Mouse (Mus musculus) forebrain, embryonic 11.5 days (tissue): ENCODE data around the gene Syt16. TPM values are rescaled to one million over a fixed set of nuclear protein-coding genes. Genes with fewer than 3 reads are reported as not detected.

Experiments
- ATAC-seq: fragments of 200-750 bp; cut with Nextera tagmentation; replicated peaks from 2 replicates; pipeline ENCODE4 v1.8.0; 2017; ENCODE audit warnings: moderate TSS enrichment; ENCODE audit not compliant: low FRiP score
- DNase-seq: peaks from one replicate; pipeline ENCODE4 v3.0.0-alpha.2; 2017; ENCODE audit warnings: low spot score
- H3K27ac ChIP-seq: fragments of 300-500 bp; sonication (generic); 2 replicates; pipeline ENCODE4 v1.5.1; 2014; ENCODE audit warnings: low read depth, low read length
- H3K27me3 ChIP-seq: fragments of 300-500 bp; sonication (generic); 2 replicates; pipeline ENCODE4 v1.6.1; 2014; ENCODE audit warnings: mild to moderate bottlenecking, low read length, mixed read lengths; ENCODE audit not compliant: control insufficient read depth, insufficient read depth
- H3K36me3 ChIP-seq: fragments of 300-500 bp; sonication (generic); 2 replicates; pipeline ENCODE4 v1.6.1; 2014; ENCODE audit warnings: mild to moderate bottlenecking, low read length, moderate library complexity, mixed read lengths; ENCODE audit not compliant: control insufficient read depth, insufficient read depth
- H3K4me1 ChIP-seq: fragments of 300-500 bp; sonication (generic); replicated peaks from 2 replicates; pipeline ENCODE4 v1.6.1; 2014; ENCODE audit warnings: low read length, mixed read lengths; ENCODE audit not compliant: control insufficient read depth, insufficient read depth
- H3K4me2 ChIP-seq: fragments of 300-500 bp; sonication (generic); 2 replicates; pipeline ENCODE4 v1.6.1; 2014; ENCODE audit warnings: low read depth, mild to moderate bottlenecking, low read length, moderate library complexity, mixed read lengths; ENCODE audit not compliant: severe bottlenecking
- H3K4me3 ChIP-seq: fragments of 300-500 bp; sonication (generic); 2 replicates; pipeline ENCODE4 v1.5.1; 2014; ENCODE audit warnings: low read depth, low read length
- H3K9ac ChIP-seq: fragments of 300-500 bp; sonication (generic); 2 replicates; pipeline ENCODE4 v1.6.1; 2014; ENCODE audit warnings: low read length
- H3K9me3 ChIP-seq: fragments of 300-500 bp; sonication (generic); 2 replicates; pipeline ENCODE4 v1.6.1; 2016; ENCODE audit warnings: low read length, mixed read lengths; ENCODE audit not compliant: control insufficient read depth
- WGBS: fragments of 180-500 bp; shearing (Covaris S2); extraction: QIAGEN DNeasy Blood & Tissue Kit; methylation state at CpG from one replicate; pipeline ENCODE4 v1.1.7; 2014; 5-methylcytosine and 5-hydroxymethylcytosine counted together
- polyA plus RNA-seq: library from polyadenylated mRNA; unstranded; fragments of >200 nt; fragmentation: Nextera tagmentation; extraction: Ambion mirVana; gene quantifications from 2 replicates; pipeline ENCODE4 v1.2.1, GENCODE M21; 2014

Syt16 gene
- polyA plus RNA-seq, 1 experiment from 2014 or later, result 4.9 TPM

- H3K27me3 ChIP-seq, result no peaks in the 10 kb centered on the region
- no peak overlapping the region for H3K9ac ChIP-seq
- WGBS, result 81% methylated on average over 4 of the region's 4 CpGs
Observed at GRCm38 (mm10) chr12:74076091-74076490, 78.6 kb downstream of the Syt16 start.

GRCm38 (mm10) chr12:74081122-74081521, 83.7 kb downstream of the Syt16 start:
- DNase-seq, result no peak
- H3K4me2 ChIP-seq, result no peak overlapping the region
- no peak overlapping the region for H3K9ac ChIP-seq
- no peaks in the 10 kb centered on the region for H3K4me1 ChIP-seq
- no peak overlapping the region for H3K4me3 ChIP-seq
- no peaks in the 10 kb centered on the region for H3K27me3 ChIP-seq
- no peaks in the 10 kb centered on the region for H3K36me3 ChIP-seq
- no peak for ATAC-seq
- WGBS, result 92% methylated on average over 3 of the region's 3 CpGs
- no peak overlapping the region for H3K27ac ChIP-seq
- H3K9me3 ChIP-seq, result no peaks in the 10 kb centered on the region

More at GRCm38 (mm10) chr12:74076091-74076490, 78.6 kb downstream of the Syt16 start:
- H3K4me2 ChIP-seq, result no peak overlapping the region
- H3K4me3 ChIP-seq, result no peak overlapping the region
- H3K9me3 ChIP-seq, result no peaks in the 10 kb centered on the region
- DNase-seq, result no peak
- no peak for ATAC-seq
- H3K36me3 ChIP-seq, result no peaks in the 10 kb centered on the region
- no peaks in the 10 kb centered on the region for H3K4me1 ChIP-seq
- H3K27ac ChIP-seq, result no peak overlapping the region

GRCm38 (mm10) chr12:74084389-74084788, 86.9 kb downstream of the Syt16 start:
- Histone ChIP-seq H3K9ac (no peak overlapping the region), H3K4me1 (peaks cover 3% of the 10 kb centered on the region; the same call in 1 of the 2 replicates), H3K27ac (no peak overlapping the region), H3K9me3 (no peaks in the 10 kb centered on the region), H3K4me3 (no peak overlapping the region), H3K36me3 (no peaks in the 10 kb centered on the region), H3K27me3 (no peaks in the 10 kb centered on the region), H3K4me2 (no peak overlapping the region)
- WGBS, result 92% methylated on average over 5 of the region's 5 CpGs
- DNase-seq (no peak), ATAC-seq (no peak)

GRCm38 (mm10) chr12:74087086-74087485, 89.6 kb downstream of the Syt16 start:
- H3K9me3 ChIP-seq, result no peaks in the 10 kb centered on the region
- H3K36me3 ChIP-seq, result no peaks in the 10 kb centered on the region
- WGBS, result 55% methylated on average over 8 of the region's 8 CpGs
- H3K4me3 ChIP-seq, result no peak overlapping the region
- no peaks in the 10 kb centered on the region for H3K27me3 ChIP-seq
- H3K27ac ChIP-seq, result no peak overlapping the region
- no peak for DNase-seq
- no peak for ATAC-seq
- H3K4me1 ChIP-seq, result peaks cover 3% of the 10 kb centered on the region; the same call in 1 of the 2 replicates
- no peak overlapping the region for H3K9ac ChIP-seq
- no peak overlapping the region for H3K4me2 ChIP-seq

- Histone ChIP-seq H3K27me3 (no peaks in the 10 kb centered on the region), H3K4me2 (no peak overlapping the region), H3K36me3 (no peaks in the 10 kb centered on the region), H3K4me3 (no peak overlapping the region), H3K9ac (no peak overlapping the region), H3K27ac (no peak overlapping the region), H3K4me1 (peaks cover 3% of the 10 kb centered on the region; the same call in 1 of the 2 replicates), H3K9me3 (no peaks in the 10 kb centered on the region)
- no peak for ATAC-seq
- 97% methylated on average over 1 of the region's 1 CpGs for WGBS
- DNase-seq, result no peak
Observed at GRCm38 (mm10) chr12:74089342-74090131, 92.1 kb downstream of the Syt16 start.

DNA sequence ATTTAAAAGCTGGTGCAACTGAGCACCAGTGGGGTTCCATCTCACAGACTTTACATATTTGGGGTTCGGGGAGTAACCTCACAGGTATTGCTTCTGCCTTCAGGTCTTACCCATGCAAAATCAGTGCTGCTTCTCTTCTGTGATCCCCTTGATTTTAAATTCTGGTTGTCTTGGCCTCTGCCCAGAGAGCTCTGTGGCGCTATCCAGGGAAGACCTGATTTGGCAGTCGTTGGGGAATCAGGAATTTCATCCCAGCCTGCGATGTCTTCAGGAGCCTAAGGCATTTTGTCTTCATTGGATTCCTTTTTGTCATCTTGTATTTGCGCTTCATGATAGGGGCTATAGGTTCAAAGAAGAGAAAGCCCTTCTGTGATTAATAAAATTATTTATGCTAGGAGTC, 95.1 kb downstream of the Syt16 start:
- H3K27ac ChIP-seq, result no peak overlapping the region
- DNase-seq, result no peak
- no peak overlapping the region for H3K9ac ChIP-seq
- H3K4me1 ChIP-seq, result no peaks in the 10 kb centered on the region
- no peak for ATAC-seq
- WGBS, result 78% methylated on average over 5 of the region's 5 CpGs
- no peak overlapping the region for H3K4me3 ChIP-seq
- no peaks in the 10 kb centered on the region for H3K27me3 ChIP-seq
- H3K9me3 ChIP-seq, result no peaks in the 10 kb centered on the region
- no peak overlapping the region for H3K4me2 ChIP-seq
- no peaks in the 10 kb centered on the region for H3K36me3 ChIP-seq

GRCm38 (mm10) chr12:74093110-74093509, 95.6 kb downstream of the Syt16 start:
- Histone ChIP-seq H3K9ac (no peak overlapping the region), H3K4me3 (no peak overlapping the region), H3K9me3 (no peaks in the 10 kb centered on the region), H3K4me2 (no peak overlapping the region), H3K36me3 (no peaks in the 10 kb centered on the region), H3K4me1 (no peaks in the 10 kb centered on the region), H3K27me3 (no peaks in the 10 kb centered on the region), H3K27ac (no peak overlapping the region)
- no peak for ATAC-seq
- WGBS, result 88% methylated on average over 8 of the region's 8 CpGs
- DNase-seq, result no peak

DNA sequence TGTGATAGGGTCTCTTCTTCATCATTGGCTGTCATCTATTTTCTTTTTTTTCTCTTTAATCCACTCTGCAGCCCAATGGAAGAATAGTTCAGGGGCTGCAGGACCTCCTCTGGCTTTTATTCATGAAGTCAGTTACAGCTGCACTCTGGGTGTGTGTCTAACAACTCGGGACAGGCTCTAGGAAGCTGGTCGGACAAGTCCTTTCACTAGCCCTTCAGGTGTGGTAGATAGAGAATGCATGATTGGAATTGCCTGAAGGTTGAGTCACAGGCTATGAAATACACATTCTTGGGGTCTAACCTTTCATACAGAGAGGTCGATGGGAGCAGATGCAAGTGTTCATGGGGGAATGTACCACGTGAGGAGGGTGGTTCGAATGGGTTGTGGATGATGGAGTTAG, 97.2 kb downstream of the Syt16 start:
- DNase-seq (no peak), ATAC-seq (no peak)
- no peaks in the 10 kb centered on the region for H3K9me3 ChIP-seq
- H3K4me1 ChIP-seq, result no peaks in the 10 kb centered on the region
- no peak overlapping the region for H3K4me3 ChIP-seq
- no peak overlapping the region for H3K4me2 ChIP-seq
- no peaks in the 10 kb centered on the region for H3K27me3 ChIP-seq
- no peak overlapping the region for H3K9ac ChIP-seq
- no peaks in the 10 kb centered on the region for H3K36me3 ChIP-seq
- H3K27ac ChIP-seq, result no peak overlapping the region
- WGBS, result 81% methylated on average over 5 of the region's 5 CpGs
